Mouse (Mus musculus): ENCODE measurements around the gene Kel.
A peak's percentile ranks its signal among the peaks of the same experiment; 100 is the strongest.

Kel gene

DNA sequence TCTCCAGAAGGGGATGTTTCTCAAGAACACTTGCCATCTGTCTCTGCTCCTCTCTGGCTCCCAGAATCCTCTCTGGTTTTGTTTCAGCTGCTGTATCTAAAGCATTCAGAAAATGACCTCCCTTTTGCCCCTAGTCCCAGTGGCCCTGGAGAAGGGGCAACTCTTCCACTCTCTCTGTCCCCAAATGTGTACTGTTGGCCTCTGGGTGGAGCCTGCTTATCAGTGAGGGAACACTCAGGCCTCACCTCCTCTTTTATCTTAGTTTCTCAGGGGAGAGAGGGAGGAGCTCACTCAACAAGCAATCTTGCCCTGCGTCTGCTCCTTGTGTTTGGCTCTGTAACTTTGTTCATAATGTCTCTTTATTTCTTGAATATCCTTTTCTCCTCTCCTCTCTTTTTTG lies at the start of gene Kel:
TSS of gene Kel (minus strand) at position 217 of the 400 bp plus-strand sequence.
- DNase-seq (ENCODE audit: low spot score): no peak

GRCm38 (mm10) chr6:41744664-41745392 lies 40.7 kb upstream of the Kel start:
- no peak for DNase-seq (ENCODE audit: low spot score)

- DNase-seq (ENCODE audit: low spot score): no peak
Observed at GRCm38 (mm10) chr6:41741101-41741500, 37.0 kb upstream of the Kel start.

DNA sequence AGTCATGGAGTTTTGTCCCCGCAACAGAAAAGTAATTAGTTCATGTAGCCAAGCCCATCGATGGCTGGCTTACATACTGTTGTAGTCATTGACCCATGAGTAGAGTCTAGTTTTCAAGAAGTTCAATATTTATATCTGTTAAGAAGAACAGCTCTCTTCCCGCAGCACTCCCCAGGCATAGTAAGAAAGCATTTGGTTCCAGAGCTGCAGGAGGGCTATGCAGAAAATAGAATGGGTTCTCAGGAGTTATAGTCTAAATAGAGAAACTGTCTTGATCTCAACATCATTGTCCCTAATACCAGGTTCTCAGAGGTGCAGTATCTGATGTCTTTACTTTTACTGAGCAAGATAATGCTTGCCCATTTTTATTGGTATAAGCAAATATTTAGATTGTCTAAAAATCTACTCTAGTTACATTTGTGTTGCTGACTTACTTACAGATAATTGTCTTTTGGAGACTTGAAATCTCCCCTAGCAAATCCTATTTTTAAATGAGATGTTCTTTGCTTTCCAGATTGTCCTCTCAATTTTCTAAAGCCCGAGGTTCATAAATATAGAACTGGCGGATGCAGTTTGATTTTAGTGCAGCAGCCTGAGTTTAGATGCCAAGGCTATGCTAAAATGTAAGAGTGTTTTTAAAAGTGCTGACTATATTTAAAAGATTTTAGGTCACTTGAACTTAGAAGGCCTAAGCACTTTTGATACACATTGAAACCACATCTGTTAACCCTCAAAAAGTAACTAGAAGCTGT lies 30.8 kb upstream of the Kel start:
- no peak for DNase-seq (ENCODE audit: low spot score)

DNA sequence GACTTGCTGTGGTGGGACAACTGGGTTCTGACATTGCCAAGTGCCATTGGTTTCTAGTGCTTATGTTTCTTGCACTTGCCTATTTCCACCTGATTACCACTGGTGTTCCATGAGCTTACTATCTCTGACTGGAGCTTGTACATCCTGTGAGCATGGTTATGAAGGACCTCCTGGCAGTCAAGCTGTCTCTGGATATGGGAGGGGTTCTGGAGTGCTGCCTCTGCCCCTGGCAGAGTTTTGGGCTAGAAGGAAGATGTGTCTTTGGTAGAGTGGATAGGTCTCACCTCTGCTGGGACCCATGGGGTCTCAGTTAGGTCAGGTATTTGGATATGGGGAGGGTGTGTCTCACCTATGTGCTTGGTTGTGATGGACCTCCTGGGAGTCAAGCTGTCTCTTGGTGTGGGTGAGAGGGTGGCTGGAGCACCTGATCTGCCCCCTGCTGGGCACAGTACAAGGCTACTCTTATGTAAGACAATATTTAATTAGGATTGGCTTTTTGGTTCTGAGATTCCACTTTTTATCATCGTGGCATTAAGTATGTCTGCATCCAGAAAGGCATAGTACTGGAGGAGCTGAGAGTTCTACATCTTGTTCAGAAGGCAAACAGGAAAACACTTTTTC lies 24.0 kb upstream of the Kel start:
- DNase-seq (ENCODE audit: low spot score): no peak

DNA sequence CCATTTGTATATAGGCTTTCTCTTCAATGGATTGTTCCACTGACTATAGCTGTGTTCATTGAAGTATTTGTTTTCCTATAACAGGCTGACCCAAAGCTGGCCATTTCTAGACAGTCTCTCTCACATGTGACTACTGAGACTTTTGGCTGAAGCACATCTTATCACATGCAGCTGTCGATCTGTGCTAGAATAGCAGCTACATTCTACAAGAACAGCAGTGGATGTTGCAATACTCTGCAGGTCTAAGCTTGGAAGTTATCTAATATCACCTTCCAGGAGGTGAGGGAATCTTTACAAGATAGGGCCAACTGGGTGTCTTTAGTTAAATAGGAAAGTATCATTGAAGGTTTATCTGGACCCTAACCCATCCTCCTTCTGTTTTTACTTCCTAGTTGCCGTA lies 17.3 kb upstream of the Kel start:
- no peak for DNase-seq (ENCODE audit: low spot score)

DNA sequence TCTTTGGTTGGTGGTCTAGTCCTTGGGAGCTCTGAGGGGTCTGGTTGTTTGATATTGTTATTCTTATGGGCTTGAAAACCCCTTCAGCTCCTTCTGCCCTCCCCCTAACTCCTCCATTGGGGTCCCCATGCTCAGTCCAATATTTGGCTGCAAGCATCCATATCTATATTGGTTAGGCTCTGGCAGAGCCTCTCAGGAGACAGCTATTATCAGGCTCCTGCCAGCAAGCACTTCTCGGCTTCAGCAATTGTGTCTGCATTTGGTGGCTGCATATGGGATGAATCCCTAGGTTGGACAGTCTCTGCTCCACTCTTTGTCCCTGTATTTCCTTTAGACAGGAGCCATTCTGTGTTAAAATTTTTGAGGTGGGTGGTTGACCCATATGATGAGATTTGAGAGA lies 6.1 kb upstream of the Kel start:
- DNase-seq (ENCODE audit: low spot score): no peak

GRCm38 (mm10) chr6:41706275-41706674 lies 2.1 kb upstream of the Kel start:
- DNase-seq (ENCODE audit: low spot score): no peak

DNA sequence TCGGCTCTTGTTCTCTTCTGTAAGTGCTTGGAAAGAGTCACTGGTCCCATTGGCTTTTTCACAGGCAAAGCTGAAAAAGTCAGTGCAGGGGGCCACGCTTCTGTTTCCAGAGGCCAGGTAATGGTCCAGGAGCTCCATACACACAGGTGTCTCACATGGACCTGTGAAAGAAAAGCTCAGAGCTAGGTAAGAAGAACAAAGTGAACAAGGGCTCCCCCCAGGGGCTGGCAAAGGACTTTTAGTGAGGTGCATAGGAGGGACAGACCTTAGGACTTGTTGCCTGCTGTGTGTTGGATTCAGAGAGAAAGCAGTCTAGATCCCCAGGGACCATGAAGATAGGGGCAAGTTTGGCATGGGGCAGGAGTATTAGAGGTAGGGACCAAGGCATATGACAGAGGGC lies 1.2 kb downstream of the Kel start:
- peak; percentile 6 for DNase-seq (ENCODE audit: low spot score)

GRCm38 (mm10) chr6:41701245-41701644 lies 2.9 kb downstream of the Kel start:
- DNase-seq (ENCODE audit: low spot score): no peak

GRCm38 (mm10) chr6:41694407-41694806 lies 9.7 kb downstream of the Kel start:
- no peak for DNase-seq (ENCODE audit: low spot score)

- DNase-seq (ENCODE audit: low spot score): no peak
Observed at GRCm38 (mm10) chr6:41692200-41692599, 11.9 kb downstream of the Kel start.

DNA sequence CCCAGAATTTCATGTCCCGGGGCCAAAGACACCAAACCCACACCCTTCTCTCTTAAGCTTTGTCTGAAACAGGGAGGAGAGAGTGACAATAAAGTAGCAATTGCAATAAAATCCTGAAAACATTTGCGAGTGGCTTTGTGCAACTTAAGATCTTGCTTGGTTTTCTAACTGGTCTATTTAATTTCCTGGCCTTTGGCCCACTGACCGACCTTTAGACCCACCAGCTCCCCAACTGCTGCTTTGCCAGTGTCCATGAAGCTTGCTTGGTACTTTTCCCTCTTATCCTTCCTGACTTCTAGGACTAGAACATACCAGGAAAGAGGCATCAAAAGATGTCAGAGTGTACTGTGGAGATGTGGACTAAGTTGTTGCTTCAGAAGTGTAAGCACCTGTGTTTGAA lies 18.5 kb downstream of the Kel start:
- DNase-seq (ENCODE audit: low spot score): no peak

- no peak for DNase-seq (ENCODE audit: low spot score)
Observed at GRCm38 (mm10) chr6:41684911-41685310, 19.2 kb downstream of the Kel start.

DNA sequence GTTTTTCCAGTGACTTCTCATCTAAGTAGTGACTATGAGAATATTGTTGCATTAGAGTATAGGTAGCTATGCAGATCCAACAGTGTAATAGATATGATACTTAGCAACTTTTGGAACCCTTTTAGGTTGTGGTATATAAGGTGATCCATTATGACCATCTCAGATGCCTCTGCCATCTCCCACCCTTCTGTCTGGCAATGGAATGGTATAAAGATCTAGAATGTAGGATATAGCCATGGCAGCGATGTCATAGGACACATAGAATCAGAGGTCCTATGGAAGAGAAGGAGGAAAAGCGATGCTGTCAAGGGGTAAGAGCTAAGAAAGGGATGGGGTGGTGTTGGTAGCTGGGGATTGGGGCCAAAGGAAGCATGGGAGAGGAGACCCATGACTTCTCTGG lies 20.0 kb downstream of the Kel start, which contains the start of gene Llcfc1:
TSS of gene Llcfc1 (plus strand) at position 301 of the 400 bp plus-strand sequence.
- DNase-seq (ENCODE audit: low spot score): no peak

GRCm38 (mm10) chr6:41681656-41682055 lies 22.5 kb downstream of the Kel start:
- DNase-seq (ENCODE audit: low spot score): no peak

DNA sequence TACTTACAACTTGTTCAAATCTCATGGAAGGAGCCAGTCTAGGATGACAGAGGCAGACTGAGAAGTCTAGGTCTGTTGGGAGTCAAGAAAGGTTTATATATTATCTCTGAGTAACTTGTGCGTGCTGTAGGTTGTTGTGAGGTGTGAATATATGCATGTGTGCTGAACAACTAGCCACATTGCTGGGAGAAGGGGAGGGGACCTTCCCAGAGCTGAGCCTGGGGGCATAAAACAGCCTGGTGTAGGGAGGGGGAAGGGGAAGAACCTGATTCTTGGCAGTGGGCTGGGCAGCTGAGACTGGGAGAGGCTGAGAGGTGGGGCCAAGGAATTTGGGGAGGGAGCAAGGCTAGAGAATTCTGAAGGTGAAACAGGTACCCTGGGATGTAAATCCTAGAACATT lies 23.5 kb downstream of the Kel start, which contains the start of gene Trpv5:
TSS of gene Trpv5 (minus strand) at position 101 of the 400 bp plus-strand sequence.
- DNase-seq (ENCODE audit: low spot score): no peak

DNA sequence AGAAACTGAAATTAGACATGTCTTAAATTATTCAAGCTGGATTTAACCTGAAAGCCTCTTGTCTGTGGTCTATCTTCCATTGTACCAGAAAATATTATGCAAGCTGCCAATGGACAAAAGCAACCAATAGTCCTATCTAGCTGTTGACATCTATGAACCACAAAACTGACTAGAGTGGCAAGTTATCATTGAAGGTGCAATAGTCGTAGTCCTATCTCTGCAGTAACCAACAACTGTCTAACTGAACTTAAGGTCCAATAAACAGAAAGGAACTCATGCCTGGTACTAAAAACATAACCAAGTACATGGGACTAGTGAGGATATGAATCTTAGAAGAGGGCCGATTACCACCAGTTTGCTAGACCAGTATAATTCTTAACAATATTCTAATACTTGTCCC lies 27.6 kb downstream of the Kel start:
- DNase-seq (ENCODE audit: low spot score): no peak

DNA sequence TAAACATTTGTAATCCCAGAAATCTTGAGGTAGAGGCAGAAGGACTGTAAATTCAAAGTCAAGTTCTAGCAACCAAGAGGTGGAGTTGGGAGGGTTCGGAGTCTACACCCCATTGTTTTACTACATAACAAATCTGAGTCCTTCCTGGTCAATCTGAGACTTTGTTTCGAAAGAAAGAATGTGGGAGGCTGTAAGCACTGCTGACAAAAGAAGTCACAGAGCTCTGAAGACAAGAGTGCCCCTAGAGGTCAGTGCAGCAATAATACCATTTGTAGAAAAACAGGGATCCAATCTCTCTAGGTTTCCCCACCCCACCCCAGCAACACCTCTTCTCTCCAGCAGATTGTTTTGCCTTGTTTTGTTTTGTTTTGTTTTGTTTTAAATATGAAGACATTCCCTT lies 41.8 kb downstream of the Kel start:
- no peak for DNase-seq (ENCODE audit: low spot score)

GRCm38 (mm10) chr6:41658487-41658886 lies 45.7 kb downstream of the Kel start:
- DNase-seq (ENCODE audit: low spot score): no peak

DNA sequence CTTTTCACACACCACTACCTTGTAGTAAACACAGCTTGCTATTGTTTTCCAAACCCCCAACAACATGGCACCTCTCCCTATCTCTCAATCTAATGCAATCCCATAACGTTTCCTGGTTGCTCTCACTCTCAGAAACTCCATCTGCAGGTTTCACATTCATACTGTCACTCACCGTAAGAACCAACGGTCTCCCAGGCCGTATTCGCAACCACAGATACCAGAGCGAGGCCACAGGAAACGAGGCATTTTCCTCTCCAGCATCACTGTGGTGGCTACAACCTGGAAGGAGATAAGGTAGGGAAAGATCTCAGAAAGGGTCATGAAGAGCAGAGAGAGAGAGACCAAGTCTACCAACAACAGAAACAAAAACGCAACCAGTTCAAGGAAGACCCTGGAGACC lies 49.5 kb downstream of the Kel start:
- DNase-seq (ENCODE audit: low spot score): no peak

GRCm38 (mm10) chr6:41653173-41653572 lies 51.0 kb downstream of the Kel start:
- DNase-seq (ENCODE audit: low spot score): no peak

DNA sequence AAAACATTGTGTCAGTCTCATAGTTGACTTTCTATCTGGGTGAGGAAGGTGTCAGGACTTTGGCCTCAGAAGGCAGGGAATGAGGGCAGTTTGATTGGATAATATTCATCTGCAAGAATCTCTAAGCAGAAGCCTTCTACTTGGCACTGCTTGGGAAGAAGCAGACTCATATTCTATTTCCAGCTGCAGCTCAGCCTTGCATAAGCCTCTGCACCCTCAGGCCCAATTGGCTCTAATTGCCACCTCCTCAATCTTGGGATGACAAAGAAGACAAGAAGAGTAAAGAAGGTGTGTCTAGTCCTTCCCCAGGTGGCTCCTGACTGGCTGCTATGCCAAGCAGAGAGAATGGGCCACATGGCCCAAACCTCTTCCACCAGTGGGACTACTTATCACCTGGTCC lies 57.5 kb downstream of the Kel start:
- no peak for DNase-seq (ENCODE audit: low spot score)
